Mouse (Mus musculus) neural tube, embryonic 10.5 days (tissue): ENCODE measurements at regions not wholly inside any gene's neighbourhood (a gene's known extent, or its start where the extent isn't known, plus 50 kb on each side); places are given as distances from the start of the nearest gene placed in this dataset.

Source experiments
- DNase-seq: peaks from one replicate; pipeline ENCODE4 v3.0.0-alpha.2; 2017; ENCODE audit warnings: low spot score; ENCODE audit errors: extremely low spot score

DNA sequence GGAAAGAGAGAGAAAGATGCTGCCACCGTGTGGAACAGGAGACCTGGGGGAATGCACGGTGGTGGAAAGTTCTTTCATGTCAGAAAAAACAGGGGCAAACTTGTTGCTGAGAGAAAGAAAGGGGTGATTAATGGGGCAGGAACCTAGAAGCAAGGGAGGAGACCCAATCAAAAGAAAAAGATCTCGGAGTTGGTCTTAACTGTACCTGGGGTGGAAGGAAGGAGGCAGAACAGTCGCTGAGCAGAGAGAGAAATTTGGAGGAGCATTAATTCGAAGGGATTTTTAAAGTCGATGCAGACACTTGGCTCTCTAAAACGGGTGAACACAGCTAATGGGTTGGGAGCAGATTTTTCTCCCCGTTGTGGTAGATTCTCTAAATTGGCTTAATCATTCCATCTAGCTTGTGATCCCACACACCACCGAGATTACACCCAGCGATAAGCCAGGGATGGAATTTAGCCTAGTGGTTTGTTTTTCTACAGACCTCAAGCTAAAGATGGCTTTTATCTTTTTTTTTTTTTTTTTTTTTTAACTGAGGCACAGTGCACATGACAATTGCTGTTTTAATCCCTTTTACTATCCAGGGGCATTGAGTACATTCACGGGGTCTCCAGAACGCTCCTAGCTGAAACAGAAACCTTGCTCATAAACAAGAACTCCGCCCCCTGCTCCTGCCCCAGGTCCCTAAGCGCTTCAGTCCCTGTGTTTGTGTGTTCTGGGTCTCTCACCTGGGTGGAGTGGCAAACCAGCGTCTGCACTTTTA is 73.1 kb upstream of the Cpm start:
- no peak for DNase-seq

DNA sequence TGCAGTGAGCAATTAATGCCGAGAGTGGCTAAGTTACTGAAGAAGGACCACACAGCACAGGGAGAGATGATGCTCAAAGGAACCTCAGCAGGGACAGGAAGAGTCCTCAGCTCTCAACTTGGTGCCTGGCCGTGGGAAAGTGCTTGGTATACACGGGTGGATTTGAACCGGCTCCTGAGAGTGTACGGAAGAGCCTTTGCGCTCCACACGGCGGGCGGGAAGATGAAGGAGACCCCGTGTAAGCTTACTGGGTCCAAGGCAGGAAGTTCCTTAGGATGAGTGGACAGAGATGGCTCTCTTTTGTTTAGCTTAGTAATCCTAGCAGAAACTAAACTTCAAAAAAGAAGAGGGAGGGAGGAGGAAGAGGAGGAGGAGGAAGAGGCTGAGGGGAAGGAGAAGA is 73.8 kb upstream of the Cpm start:
- DNase-seq = no peak

DNA sequence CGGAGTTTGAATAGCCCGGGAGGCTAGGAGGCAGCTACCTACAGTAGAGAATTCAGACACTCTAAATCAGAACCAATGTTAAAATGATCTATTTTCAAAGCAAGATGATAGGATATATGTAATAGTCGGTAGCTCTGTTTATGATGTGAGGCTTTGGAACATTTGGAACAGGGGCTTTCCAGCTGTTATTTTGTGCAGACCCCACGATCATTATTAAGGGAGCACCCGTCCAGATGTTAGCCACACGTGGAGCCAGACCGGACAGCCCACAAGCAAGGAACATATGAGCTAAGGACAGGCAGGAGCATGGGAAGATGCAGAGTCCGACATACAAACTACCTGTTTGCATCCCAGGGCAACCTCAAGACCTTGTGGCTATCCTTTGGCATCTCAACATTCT is 74.3 kb upstream of the Cpm start:
- DNase-seq = no peak

DNA sequence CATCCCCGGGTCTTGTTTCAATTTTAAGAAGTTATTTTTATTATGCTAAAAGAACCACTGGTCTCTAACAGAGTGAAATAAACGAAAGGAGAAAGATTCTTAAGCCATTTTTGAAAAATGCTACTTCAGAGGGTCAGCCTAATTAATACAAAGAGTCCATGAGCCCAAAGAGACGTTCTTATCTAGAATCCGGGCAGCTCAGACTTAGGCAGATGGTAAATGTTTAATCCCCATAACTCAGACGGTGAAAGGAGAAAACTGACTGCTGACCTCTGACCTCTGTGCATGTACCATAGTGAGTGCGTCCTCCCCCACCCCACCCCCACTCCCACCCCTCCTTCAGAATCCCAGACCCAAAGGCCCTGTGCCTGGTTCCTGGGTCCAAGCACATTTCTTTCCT is 74.8 kb upstream of the Cpm start:
- DNase-seq = no peak

- no peak for DNase-seq
Measured at GRCm38 (mm10) chr10:117553211-117554186, 75.8 kb upstream of the Cpm start.

- no peak for DNase-seq
Measured at GRCm38 (mm10) chr10:117552049-117552652, 77.1 kb upstream of the Cpm start.

GRCm38 (mm10) chr10:117551234-117552048 is 77.9 kb upstream of the Cpm start:
- no peak for DNase-seq

GRCm38 (mm10) chr10:117549854-117550605 is 79.3 kb upstream of the Cpm start:
- DNase-seq = no peak

DNA sequence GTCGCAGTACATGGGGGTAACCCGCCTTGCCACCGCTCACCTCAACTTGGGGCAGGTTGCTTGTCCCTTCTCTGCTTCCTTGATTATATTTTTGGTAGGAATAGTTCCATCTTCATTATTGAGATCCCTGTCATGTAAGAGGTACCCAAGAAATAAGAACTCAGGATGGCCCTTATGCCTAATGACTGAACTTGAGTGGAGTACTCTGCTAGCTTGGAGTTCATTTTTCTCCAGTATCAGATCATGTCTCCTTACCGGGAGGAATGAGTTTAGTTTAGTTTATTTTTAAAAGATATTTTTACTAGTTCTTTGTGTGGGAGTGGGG is 79.8 kb upstream of the Cpm start:
- no peak for DNase-seq

- no peak for DNase-seq
Measured at GRCm38 (mm10) chr10:117548775-117549505, 80.4 kb upstream of the Cpm start.

DNA sequence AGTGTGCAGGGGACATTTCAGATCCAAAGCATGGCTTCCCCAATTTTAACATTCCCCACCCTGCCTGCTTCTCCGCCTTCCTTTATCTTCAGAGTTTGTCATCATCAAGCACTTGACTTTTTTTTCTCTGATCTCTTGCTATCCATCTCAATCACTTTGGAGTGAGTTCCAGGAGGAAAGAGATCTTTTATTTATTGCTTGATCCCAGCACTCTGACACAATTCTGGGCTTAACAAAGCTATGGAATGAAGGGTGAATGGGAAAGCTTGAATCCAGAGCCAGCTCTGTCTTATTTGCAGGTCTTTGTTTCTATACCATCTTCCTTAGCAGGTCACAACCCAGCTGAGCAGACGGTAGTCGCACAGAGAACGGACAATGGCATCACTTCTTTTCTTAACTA is 81.0 kb upstream of the Cpm start:
- no peak for DNase-seq

GRCm38 (mm10) chr10:117547275-117547674 is 82.0 kb upstream of the Cpm start:
- DNase-seq = no peak

GRCm38 (mm10) chr10:117545842-117546631 is 83.3 kb upstream of the Cpm start:
- DNase-seq = no peak

- peak; percentile 26 for DNase-seq
Measured at GRCm38 (mm10) chr10:117544680-117545546, 84.4 kb upstream of the Cpm start.

DNA sequence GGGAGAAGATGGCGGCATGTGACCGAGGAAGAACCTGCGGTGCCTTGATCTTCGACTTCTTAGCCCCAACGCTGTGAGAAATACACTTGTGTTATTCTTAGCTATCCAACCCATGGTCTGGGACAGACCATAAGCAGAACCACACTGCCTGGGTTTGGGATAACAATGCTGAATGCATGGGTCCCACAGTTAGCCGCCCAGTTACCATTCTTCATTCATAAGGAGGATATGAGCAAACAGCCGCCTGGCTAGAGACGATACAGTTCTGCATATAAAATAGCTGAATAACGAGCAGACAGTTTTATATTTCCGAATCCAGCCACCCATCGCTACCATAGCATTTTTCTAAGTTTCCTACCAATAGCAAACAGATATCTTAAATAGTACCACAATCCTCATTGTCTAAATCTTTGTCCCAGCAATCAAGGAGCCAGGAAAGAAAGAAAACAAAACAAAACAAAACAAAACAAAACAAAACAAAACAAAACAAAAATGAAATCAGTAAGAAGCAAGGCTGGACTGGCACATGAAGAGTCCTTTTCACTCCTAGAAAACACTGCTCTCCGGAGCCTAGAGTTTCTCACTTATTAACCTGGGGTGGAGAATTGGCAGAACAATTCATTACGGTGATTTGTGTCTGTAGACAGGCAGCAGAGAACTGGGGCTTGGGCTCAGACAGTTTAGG is 85.2 kb upstream of the Cpm start:
- no peak for DNase-seq

GRCm38 (mm10) chr10:117543696-117543950 is 85.7 kb upstream of the Cpm start:
- no peak for DNase-seq

- no peak for DNase-seq
Measured at GRCm38 (mm10) chr10:117542886-117543695, 86.2 kb upstream of the Cpm start.
